Mouse (Mus musculus): Measurements from ENCODE around the gene Ltf.

Gene Ltf
- long read RNA-seq, experiment 1, partial matches to known transcripts, result 1 of 1 reads
- long read RNA-seq, experiment 1, other reads (novel, unspliced or antisense), result 0 of 1 reads
- long read RNA-seq, experiment 2, partial matches to known transcripts, result 0 of 1 reads
- long read RNA-seq, experiment 2, other reads (novel, unspliced or antisense), result 0 of 1 reads

GRCm38 (mm10) chr9:111019022-111019421, at the start of gene Ltf:
TSS of gene Ltf (plus strand) at chr9:111019271.
- intact Hi-C loops (cut with DNase I), result no loop called here

GRCm38 (mm10) chr9:110979411-110979810, 39.7 kb upstream of the Ltf start:
- intact Hi-C loops (cut with DNase I), result no loop called here

GRCm38 (mm10) chr9:110982351-110982750, 36.7 kb upstream of the Ltf start:
- intact Hi-C loops (cut with DNase I), result no loop called here

GRCm38 (mm10) chr9:110984096-110984495, 35.0 kb upstream of the Ltf start:
- intact Hi-C loops (cut with DNase I), result no loop called here

- intact Hi-C loops (cut with DNase I), result no loop called here
Observed at GRCm38 (mm10) chr9:110985541-110985940, 33.5 kb upstream of the Ltf start.

- intact Hi-C loops (cut with DNase I), result no loop called here
Observed at GRCm38 (mm10) chr9:110985951-110986350, 33.1 kb upstream of the Ltf start.

GRCm38 (mm10) chr9:110987331-110987730, 31.7 kb upstream of the Ltf start:
- intact Hi-C loops (cut with DNase I), result no loop called here

- intact Hi-C loops (cut with DNase I), result no loop called here
Observed at GRCm38 (mm10) chr9:110988078-110988477, 31.0 kb upstream of the Ltf start.

- intact Hi-C loops (cut with DNase I), result no loop called here
Observed at GRCm38 (mm10) chr9:110989141-110989540, 29.9 kb upstream of the Ltf start.

- intact Hi-C loops (cut with DNase I), result no loop called here
Observed at GRCm38 (mm10) chr9:110989543-110989942, 29.5 kb upstream of the Ltf start.

- intact Hi-C loops (cut with DNase I), result no loop called here
Observed at GRCm38 (mm10) chr9:110990204-110990603, 28.9 kb upstream of the Ltf start, which contains the start of gene Rtp3. TSS of gene Rtp3 (minus strand) at chr9:110990583.

GRCm38 (mm10) chr9:110993281-110993709, 25.8 kb upstream of the Ltf start:
- intact Hi-C loops (cut with DNase I), result no loop called here

- intact Hi-C loops (cut with DNase I), result no loop called here
Observed at GRCm38 (mm10) chr9:110994716-110995172, 24.3 kb upstream of the Ltf start.

- intact Hi-C loops (cut with DNase I), result loop anchor here (2.0 kb wide), 1 partner anchor 76 kb away; no protein-coding TSS in a partner anchor
Observed at GRCm38 (mm10) chr9:110997245-110997644, 21.8 kb upstream of the Ltf start.

GRCm38 (mm10) chr9:110999056-110999455, 20.0 kb upstream of the Ltf start:
- intact Hi-C loops (cut with DNase I), result no loop called here

GRCm38 (mm10) chr9:110999856-111000255, 19.2 kb upstream of the Ltf start:
- intact Hi-C loops (cut with DNase I), result no loop called here

GRCm38 (mm10) chr9:111001621-111002020, 17.4 kb upstream of the Ltf start:
- intact Hi-C loops (cut with DNase I), result no loop called here

- intact Hi-C loops (cut with DNase I), result no loop called here
Observed at GRCm38 (mm10) chr9:111003279-111003678, 15.8 kb upstream of the Ltf start.

- intact Hi-C loops (cut with DNase I), result no loop called here
Observed at GRCm38 (mm10) chr9:111006544-111006943, 12.5 kb upstream of the Ltf start.

- intact Hi-C loops (cut with DNase I), result loop anchor here (5.0 kb wide), 1 partner anchor 38 kb away; no protein-coding TSS in a partner anchor
Observed at GRCm38 (mm10) chr9:111009763-111010162, 9.3 kb upstream of the Ltf start.

- intact Hi-C loops (cut with DNase I), result loop anchor here (5.0 kb wide), 1 partner anchor 36 kb away; no protein-coding TSS in a partner anchor
Observed at GRCm38 (mm10) chr9:111011550-111011949, 7.5 kb upstream of the Ltf start.

- intact Hi-C loops (cut with DNase I), result loop anchor here (5.0 kb wide), 1 partner anchor 35 kb away; no protein-coding TSS in a partner anchor
Observed at GRCm38 (mm10) chr9:111012041-111012440, 7.0 kb upstream of the Ltf start.

- intact Hi-C loops (cut with DNase I), result no loop called here
Observed at GRCm38 (mm10) chr9:111015658-111016057, 3.4 kb upstream of the Ltf start.

Measured in adrenal gland (tissue).